Mouse (Mus musculus) layer of hippocampus, adult 9-11 months (tissue): ENCODE results near the gene Ankrd44.

Source experiments
- DNase-seq: peaks from one replicate; pipeline ENCODE4 v3.0.0; 2022

Gene Ankrd44

GRCm38 (mm10) chr1:54695396-54695795 lies 230.8 kb downstream of the Ankrd44 start:
- no peak for DNase-seq

- no peak for DNase-seq
Observed at GRCm38 (mm10) chr1:54691824-54692223, 234.4 kb downstream of the Ankrd44 start.

GRCm38 (mm10) chr1:54690291-54690965 lies 235.8 kb downstream of the Ankrd44 start:
- no peak for DNase-seq

GRCm38 (mm10) chr1:54688441-54688840 lies 237.7 kb downstream of the Ankrd44 start:
- DNase-seq: no peak

- DNase-seq: no peak
Observed at GRCm38 (mm10) chr1:54684316-54684715, 241.9 kb downstream of the Ankrd44 start.

- no peak for DNase-seq
Observed at GRCm38 (mm10) chr1:54679556-54679955, 246.6 kb downstream of the Ankrd44 start.

- DNase-seq: no peak
Observed at GRCm38 (mm10) chr1:54678037-54678436, 248.2 kb downstream of the Ankrd44 start.

GRCm38 (mm10) chr1:54675478-54675877 lies 250.7 kb downstream of the Ankrd44 start:
- DNase-seq: no peak

- DNase-seq: no peak
Observed at GRCm38 (mm10) chr1:54667991-54668390, 258.2 kb downstream of the Ankrd44 start.

GRCm38 (mm10) chr1:54665582-54666405 lies 260.4 kb downstream of the Ankrd44 start:
- DNase-seq: peak; percentile 32

- no peak for DNase-seq
Observed at GRCm38 (mm10) chr1:54665095-54665494, 261.1 kb downstream of the Ankrd44 start.

GRCm38 (mm10) chr1:54660674-54661073 lies 265.5 kb downstream of the Ankrd44 start:
- DNase-seq: no peak

- no peak for DNase-seq
Observed at GRCm38 (mm10) chr1:54658558-54658957, 267.6 kb downstream of the Ankrd44 start.

- DNase-seq: no peak
Observed at GRCm38 (mm10) chr1:54648237-54648636, 277.9 kb downstream of the Ankrd44 start.

- DNase-seq: no peak
Observed at GRCm38 (mm10) chr1:54647335-54647745, 278.8 kb downstream of the Ankrd44 start.

- DNase-seq: peak; percentile 10
Observed at GRCm38 (mm10) chr1:54640184-54640795, 285.9 kb downstream of the Ankrd44 start.

GRCm38 (mm10) chr1:54639506-54640078 lies 286.6 kb downstream of the Ankrd44 start:
- DNase-seq: no peak

- no peak for DNase-seq
Observed at GRCm38 (mm10) chr1:54639076-54639475, 287.1 kb downstream of the Ankrd44 start.

- DNase-seq: no peak
Observed at GRCm38 (mm10) chr1:54637340-54637739, 288.8 kb downstream of the Ankrd44 start.

- no peak for DNase-seq
Observed at GRCm38 (mm10) chr1:54629106-54629505, 297.1 kb downstream of the Ankrd44 start.

- no peak for DNase-seq
Observed at GRCm38 (mm10) chr1:54614963-54615362, 311.2 kb downstream of the Ankrd44 start.

GRCm38 (mm10) chr1:54612344-54612743 lies 313.8 kb downstream of the Ankrd44 start:
- no peak for DNase-seq

GRCm38 (mm10) chr1:54611891-54612290 lies 314.3 kb downstream of the Ankrd44 start:
- DNase-seq: no peak
